Comparison of ENCODE assay signal across 30 mouse cellular contexts in genomic region chr1:130739636-130740035, GRCm38 (mm10). TPM values are rescaled to one million over a fixed set of nuclear protein-coding genes. Genes with fewer than 3 reads are reported as not detected.
DNase-seq lines count a peak whose midpoint lies in the region; ATAC-seq and TF ChIP-seq lines count a peak whose summit lies in the region.
"Had no signal": no experiment of that assay in that cellular context is flagged by ENCODE, and none has a peak within 500 bp of the region (broad histone marks: within the 10 kb centered on the region; RNA-seq: fewer than 3 reads in every experiment).

No protein-coding gene starts in this region.

- TF ChIP-seq POLR2A in small intestine, adult 2 months (IDR thresholded peaks at IDR 0.05; ENCODE audit: low read depth, low read length), result no peak

- H3K4me3 ChIP-seq in heart, embryonic 11.5 days (ENCODE audit: low read depth, low read length), result no peak overlapping the region
- H3K4me3 ChIP-seq in heart, embryonic 10.5 days, result no peak overlapping the region
- H3K4me3 ChIP-seq in midbrain, embryonic 11.5 days (ENCODE audit: low read depth, low read length), result no peak overlapping the region
- H3K4me3 ChIP-seq in midbrain, embryonic 14.5 days (replicated peaks; ENCODE audit: low read depth, low read length), result no peak overlapping the region
- peak overlapping the region; percentile 61 for H3K4me3 ChIP-seq in liver, embryonic 13.5 days (replicated peaks)
- H3K4me3 ChIP-seq in small intestine, adult 2 months (ENCODE audit: low read depth, low read length), result no peak overlapping the region
- H3K4me3 ChIP-seq in left cerebral cortex, adult 2 months, result no peak overlapping the region
- H3K4me3 ChIP-seq: forebrain, embryonic 13.5 days; hindbrain, embryonic 15.5 days; midbrain, embryonic 15.5 days; neural tube, embryonic 15.5 days had no signal

- no peak for DNase-seq in heart, embryonic 10.5 days (ENCODE audit: low spot score)
- DNase-seq in midbrain, embryonic 11.5 days (ENCODE audit: low spot score, missing footprints), result peak; percentile 54
- no peak for DNase-seq in midbrain, embryonic 14.5 days
- no peak for DNase-seq in liver, embryonic 13.5 days
- DNase-seq in testis, postnatal 10 days (ENCODE audit: low spot score), result no peak
- no peak for DNase-seq in left cerebral cortex, adult 2 months (ENCODE audit: extremely low spot score in 1 of 2, low spot score in 2 of 2)
- DNase-seq: gastrocnemius, postnatal 10 days; kidney, adult 9 months; kidney, postnatal 10 days; retina, postnatal 1 day; spleen, adult 18-20 months; thymus, adult 18-20 months; thymus, postnatal 36 days had no signal

- no peak overlapping the region for H3K9ac ChIP-seq in heart, embryonic 11.5 days (ENCODE audit: low read depth, low read length)
- no peak overlapping the region for H3K9ac ChIP-seq in midbrain, embryonic 11.5 days (ENCODE audit: low read length)
- no peak overlapping the region for H3K9ac ChIP-seq in midbrain, embryonic 14.5 days (replicated peaks; ENCODE audit: low read length)
- H3K9ac ChIP-seq in liver, embryonic 13.5 days, result peak overlapping the region; percentile 87
- H3K9ac ChIP-seq: forebrain, embryonic 13.5 days; hindbrain, embryonic 15.5 days; midbrain, embryonic 15.5 days; neural tube, embryonic 15.5 days had no signal

- no peaks in the 10 kb centered on the region for H3K36me3 ChIP-seq in heart, embryonic 11.5 days (ENCODE audit: control insufficient read depth, insufficient read depth, low read length)
- no peaks in the 10 kb centered on the region for H3K36me3 ChIP-seq in heart, embryonic 10.5 days
- H3K36me3 ChIP-seq in midbrain, embryonic 11.5 days (ENCODE audit: control insufficient read depth, insufficient read depth, low read length), result no peaks in the 10 kb centered on the region
- H3K36me3 ChIP-seq in midbrain, embryonic 14.5 days (ENCODE audit: control insufficient read depth, insufficient read depth, low read length), result no peaks in the 10 kb centered on the region
- peaks cover 21% of the 10 kb centered on the region for H3K36me3 ChIP-seq in liver, embryonic 13.5 days
- H3K36me3 ChIP-seq in small intestine, adult 2 months (ENCODE audit: control insufficient read depth, insufficient read depth, low read length), result peaks cover 61% of the 10 kb centered on the region
- H3K36me3 ChIP-seq: hindbrain, embryonic 15.5 days; midbrain, embryonic 15.5 days; neural tube, embryonic 15.5 days had no signal

- no peak for ATAC-seq in heart, embryonic 11.5 days (replicated peaks; ENCODE audit: insufficient number of reproducible peaks, low FRiP score, low TSS enrichment)
- ATAC-seq in midbrain, embryonic 11.5 days (ENCODE audit: low FRiP score), result no peak
- ATAC-seq in midbrain, embryonic 14.5 days (ENCODE audit: low FRiP score, low TSS enrichment), result no peak
- ATAC-seq in liver, embryonic 13.5 days (ENCODE audit: low read depth), result no peak
- ATAC-seq: forebrain, embryonic 13.5 days; inflammation-experienced regulatory T-cells, adult 6 months; midbrain, embryonic 15.5 days had no signal

- H3K4me2 ChIP-seq in heart, embryonic 11.5 days, result peak overlapping the region; percentile 52
- H3K4me2 ChIP-seq in midbrain, embryonic 11.5 days, result no peak overlapping the region
- no peak overlapping the region for H3K4me2 ChIP-seq in midbrain, embryonic 14.5 days (ENCODE audit: low read length)
- H3K4me2 ChIP-seq in liver, embryonic 13.5 days, result peak overlapping the region; percentile 80
- H3K4me2 ChIP-seq: forebrain, embryonic 13.5 days; hindbrain, embryonic 15.5 days; midbrain, embryonic 15.5 days; neural tube, embryonic 15.5 days had no signal

- 67% methylated on average over 3 of the region's 3 CpGs for WGBS in heart, embryonic 11.5 days (ENCODE audit: insufficient replicate concordance)
- WGBS in heart, embryonic 10.5 days, result 64% methylated on average over 3 of the region's 3 CpGs
- WGBS in midbrain, embryonic 11.5 days, result 80% methylated on average over 3 of the region's 3 CpGs
- 80% methylated on average over 3 of the region's 3 CpGs for WGBS in midbrain, embryonic 14.5 days
- 16% methylated on average over 3 of the region's 3 CpGs for whole genome bisulfite sequencing in liver, embryonic 13.5 days (ENCODE audit: insufficient replicate concordance)
- WGBS in small intestine, adult 2 months, result 24% methylated on average over 3 of the region's 3 CpGs

- no peaks in the 10 kb centered on the region for H3K27me3 ChIP-seq in heart, embryonic 11.5 days (ENCODE audit: control insufficient read depth, insufficient read depth, low read length)
- H3K27me3 ChIP-seq in heart, embryonic 10.5 days (ENCODE audit: insufficient read depth, poor library complexity, severe bottlenecking), result peaks cover 10% of the 10 kb centered on the region; the same call in 1 of the 2 replicates
- H3K27me3 ChIP-seq in midbrain, embryonic 11.5 days (ENCODE audit: control insufficient read depth, insufficient read depth, low read length), result no peaks in the 10 kb centered on the region
- H3K27me3 ChIP-seq in midbrain, embryonic 14.5 days (ENCODE audit: control insufficient read depth, insufficient read depth, low read length), result no peaks in the 10 kb centered on the region
- H3K27me3 ChIP-seq in liver, embryonic 13.5 days, result no peaks in the 10 kb centered on the region
- H3K27me3 ChIP-seq in small intestine, adult 2 months (ENCODE audit: control insufficient read depth, insufficient read depth, low read length), result no peaks in the 10 kb centered on the region
- H3K27me3 ChIP-seq: forebrain, embryonic 13.5 days; hindbrain, embryonic 15.5 days; midbrain, embryonic 15.5 days; neural tube, embryonic 15.5 days had no signal

- peaks cover 17% of the 10 kb centered on the region for H3K4me1 ChIP-seq in heart, embryonic 11.5 days (ENCODE audit: control insufficient read depth, insufficient read depth, low read length)
- peaks cover 45% of the 10 kb centered on the region for H3K4me1 ChIP-seq in heart, embryonic 10.5 days
- H3K4me1 ChIP-seq in midbrain, embryonic 11.5 days (ENCODE audit: control insufficient read depth, insufficient read depth, low read length), result no peaks in the 10 kb centered on the region
- H3K4me1 ChIP-seq in midbrain, embryonic 14.5 days (ENCODE audit: control insufficient read depth, insufficient read depth, low read length), result no peaks in the 10 kb centered on the region
- peaks cover 97% of the 10 kb centered on the region for H3K4me1 ChIP-seq in liver, embryonic 13.5 days (replicated peaks)
- peaks cover 46% of the 10 kb centered on the region for H3K4me1 ChIP-seq in small intestine, adult 2 months (ENCODE audit: control insufficient read depth, insufficient read depth, insufficient read length, low read length)
- H3K4me1 ChIP-seq: hindbrain, embryonic 15.5 days; midbrain, embryonic 15.5 days; neural tube, embryonic 15.5 days had no signal

- no peaks in the 10 kb centered on the region for H3K9me3 ChIP-seq in heart, embryonic 11.5 days (replicated peaks; ENCODE audit: control insufficient read depth, low read length)
- H3K9me3 ChIP-seq in heart, embryonic 10.5 days, result no peaks in the 10 kb centered on the region
- no peaks in the 10 kb centered on the region for H3K9me3 ChIP-seq in midbrain, embryonic 11.5 days (ENCODE audit: control insufficient read depth, low read length)
- H3K9me3 ChIP-seq in midbrain, embryonic 14.5 days (ENCODE audit: control insufficient read depth, low read length), result no peaks in the 10 kb centered on the region
- no peaks in the 10 kb centered on the region for H3K9me3 ChIP-seq in liver, embryonic 13.5 days (replicated peaks)
- H3K9me3 ChIP-seq: forebrain, embryonic 13.5 days; hindbrain, embryonic 15.5 days; midbrain, embryonic 15.5 days; neural tube, embryonic 15.5 days had no signal

- no peak overlapping the region for H3K27ac ChIP-seq in heart, embryonic 11.5 days (ENCODE audit: low read depth, low read length)
- H3K27ac ChIP-seq in heart, embryonic 10.5 days, result no peak overlapping the region
- no peak overlapping the region for H3K27ac ChIP-seq in midbrain, embryonic 11.5 days (ENCODE audit: low read depth, low read length)
- no peak overlapping the region for H3K27ac ChIP-seq in midbrain, embryonic 14.5 days (replicated peaks; ENCODE audit: low read depth, low read length)
- peak overlapping the region; percentile 98 for H3K27ac ChIP-seq in liver, embryonic 13.5 days
- peak overlapping the region; percentile 70 for H3K27ac ChIP-seq in small intestine, adult 2 months (ENCODE audit: insufficient read depth, low read depth, low read length)
- H3K27ac ChIP-seq in left cerebral cortex, adult 2 months, result no peak overlapping the region
- H3K27ac ChIP-seq: forebrain, embryonic 13.5 days; hindbrain, embryonic 15.5 days; midbrain, embryonic 15.5 days; neural tube, embryonic 15.5 days had no signal

- intact Hi-C loops in left cerebral cortex, adult 2 months (cut with DNase I), result no loop called here

- no peak for TF ChIP-seq CTCF in small intestine, adult 2 months (IDR thresholded peaks at IDR 0.05; ENCODE audit: extremely low read depth, insufficient read length, insufficient replicate concordance, low read depth, low read length)
- no peak for TF ChIP-seq CTCF in left cerebral cortex, adult 2 months (IDR thresholded peaks at IDR 0.05)

RNA-seq across cellular contexts. Expression of gene AA986860, which starts 7.9 kb away (rescaled TPM):
- 0.69 and 1.2 TPM in 2 replicates for polyA plus RNA-seq in heart, embryonic 11.5 days (2014; fragmentation: Nextera tagmentation; extraction: Ambion mirVana)
- polyA plus RNA-seq in heart, embryonic 10.5 days (2016; fragmentation: Nextera tagmentation; extraction: Ambion mirVana), result 0.67 and 1.1 TPM in 2 replicates
- 0.29 and 0.37 TPM in 2 replicates for polyA plus RNA-seq in midbrain, embryonic 11.5 days (2014; fragmentation: Nextera tagmentation; extraction: Ambion mirVana)
- polyA plus RNA-seq in midbrain, embryonic 14.5 days (2014; fragmentation: Nextera tagmentation; extraction: Ambion mirVana), result 0.18 and 0.28 TPM in 2 replicates
- polyA plus RNA-seq in liver, embryonic 13.5 days (2015; fragmentation: Nextera tagmentation; extraction: Ambion mirVana), result 6.2 and 8.3 TPM in 2 replicates
- 15.1 and 64.1 TPM in 2 replicates for polyA plus RNA-seq in small intestine, adult 2 months (2012; rRNA removed)
- total RNA-seq in left cerebral cortex, adult 2 months (2021), result 1 to 10 TPM; 1.3 to 1.7 TPM

RNA-seq across cellular contexts. Expression of gene Pfkfb2, which starts 10.6 kb away (rescaled TPM):
- polyA plus RNA-seq in heart, embryonic 11.5 days (2014; fragmentation: Nextera tagmentation; extraction: Ambion mirVana), result 4.8 and 5.4 TPM in 2 replicates
- 5.0 and 7.4 TPM in 2 replicates for polyA plus RNA-seq in heart, embryonic 10.5 days (2016; fragmentation: Nextera tagmentation; extraction: Ambion mirVana)
- 6.3 and 9.5 TPM in 2 replicates for polyA plus RNA-seq in midbrain, embryonic 11.5 days (2014; fragmentation: Nextera tagmentation; extraction: Ambion mirVana)
- 21.9 and 24.8 TPM in 2 replicates for polyA plus RNA-seq in midbrain, embryonic 14.5 days (2014; fragmentation: Nextera tagmentation; extraction: Ambion mirVana)
- polyA plus RNA-seq in liver, embryonic 13.5 days (2015; fragmentation: Nextera tagmentation; extraction: Ambion mirVana), result 4.5 and 5.4 TPM in 2 replicates
- polyA plus RNA-seq in small intestine, adult 2 months (2012; rRNA removed), result 4.2 and 9.6 TPM in 2 replicates
- total RNA-seq in left cerebral cortex, adult 2 months (2021), result 10 to 100 TPM; 43.3 to 45.7 TPM

RNA-seq across cellular contexts. Expression of gene Yod1, which starts 22.5 kb away (rescaled TPM):
- polyA plus RNA-seq in heart, embryonic 11.5 days (2014; fragmentation: Nextera tagmentation; extraction: Ambion mirVana), result 6.5 and 11.1 TPM in 2 replicates
- polyA plus RNA-seq in heart, embryonic 10.5 days (2016; fragmentation: Nextera tagmentation; extraction: Ambion mirVana), result 8.6 and 10.1 TPM in 2 replicates
- 11.7 and 13.6 TPM in 2 replicates for polyA plus RNA-seq in midbrain, embryonic 11.5 days (2014; fragmentation: Nextera tagmentation; extraction: Ambion mirVana)
- 14.7 and 15.4 TPM in 2 replicates for polyA plus RNA-seq in midbrain, embryonic 14.5 days (2014; fragmentation: Nextera tagmentation; extraction: Ambion mirVana)
- 40.8 and 47.6 TPM in 2 replicates for polyA plus RNA-seq in liver, embryonic 13.5 days (2015; fragmentation: Nextera tagmentation; extraction: Ambion mirVana)
- 0.50 and 1.5 TPM in 2 replicates for polyA plus RNA-seq in small intestine, adult 2 months (2012; rRNA removed)
- 10 to 100 TPM; 16.0 to 17.2 TPM for total RNA-seq in left cerebral cortex, adult 2 months (2021)

RNA-seq across cellular contexts. Expression of gene Gm29427, which starts 24.0 kb away (rescaled TPM):
- not detected in 2 replicates for polyA plus RNA-seq in heart, embryonic 11.5 days (2014; fragmentation: Nextera tagmentation; extraction: Ambion mirVana)
- polyA plus RNA-seq in heart, embryonic 10.5 days (2016; fragmentation: Nextera tagmentation; extraction: Ambion mirVana), result not detected in 2 replicates
- not detected in 2 replicates for polyA plus RNA-seq in midbrain, embryonic 11.5 days (2014; fragmentation: Nextera tagmentation; extraction: Ambion mirVana)
- not detected in 2 replicates for polyA plus RNA-seq in midbrain, embryonic 14.5 days (2014; fragmentation: Nextera tagmentation; extraction: Ambion mirVana)
- not detected in 2 replicates for polyA plus RNA-seq in liver, embryonic 13.5 days (2015; fragmentation: Nextera tagmentation; extraction: Ambion mirVana)
- not detected in 2 replicates for polyA plus RNA-seq in small intestine, adult 2 months (2012; rRNA removed)
- not detected for total RNA-seq in left cerebral cortex, adult 2 months (2021)
- total RNA-seq: common myeloid progenitor, adult 5-6 weeks; gastrocnemius, postnatal 10 days; granulocyte monocyte progenitor cell, adult 5-6 weeks; hematopoietic stem cell, adult 5-6 weeks; layer of hippocampus, postnatal 10 days; left cerebral cortex, postnatal 36 days; megakaryocyte-erythroid progenitor cell, adult 5-6 weeks had no signal
- polyA plus RNA-seq: embryonic facial prominence, embryonic 14.5 days; forebrain, embryonic 13.5 days; heart, postnatal 0 days; hindbrain, embryonic 15.5 days; inflammation-experienced regulatory T-cells, adult 6 months; limb, embryonic 14.5 days; lung, embryonic 16.5 days; midbrain, embryonic 15.5 days; neural tube, embryonic 15.5 days had no signal

Comparison
In these comparisons a context has a peak if more than half of its experiments do, and no peak if none do; other contexts are left out.
1. H3K27ac ChIP-seq: peak in liver, embryonic 13.5 days (single experiment) and small intestine, adult 2 months (single experiment); none in heart, embryonic 11.5 days (single experiment), heart, embryonic 10.5 days (single experiment), midbrain, embryonic 11.5 days (single experiment), midbrain, embryonic 14.5 days (single experiment) and left cerebral cortex, adult 2 months (single experiment).
2. H3K4me2 ChIP-seq: peak in heart, embryonic 11.5 days (single experiment) and liver, embryonic 13.5 days (single experiment); none in midbrain, embryonic 11.5 days (single experiment) and midbrain, embryonic 14.5 days (single experiment).